Mouse (Mus musculus): ENCODE data around the gene Vps4a. TPM values are rescaled to one million over a fixed set of nuclear protein-coding genes. Genes with fewer than 3 reads are reported as not detected.

Vps4a gene
- polyA plus RNA-seq, 1 experiment from 2014 or later: 63.3 TPM

DNA sequence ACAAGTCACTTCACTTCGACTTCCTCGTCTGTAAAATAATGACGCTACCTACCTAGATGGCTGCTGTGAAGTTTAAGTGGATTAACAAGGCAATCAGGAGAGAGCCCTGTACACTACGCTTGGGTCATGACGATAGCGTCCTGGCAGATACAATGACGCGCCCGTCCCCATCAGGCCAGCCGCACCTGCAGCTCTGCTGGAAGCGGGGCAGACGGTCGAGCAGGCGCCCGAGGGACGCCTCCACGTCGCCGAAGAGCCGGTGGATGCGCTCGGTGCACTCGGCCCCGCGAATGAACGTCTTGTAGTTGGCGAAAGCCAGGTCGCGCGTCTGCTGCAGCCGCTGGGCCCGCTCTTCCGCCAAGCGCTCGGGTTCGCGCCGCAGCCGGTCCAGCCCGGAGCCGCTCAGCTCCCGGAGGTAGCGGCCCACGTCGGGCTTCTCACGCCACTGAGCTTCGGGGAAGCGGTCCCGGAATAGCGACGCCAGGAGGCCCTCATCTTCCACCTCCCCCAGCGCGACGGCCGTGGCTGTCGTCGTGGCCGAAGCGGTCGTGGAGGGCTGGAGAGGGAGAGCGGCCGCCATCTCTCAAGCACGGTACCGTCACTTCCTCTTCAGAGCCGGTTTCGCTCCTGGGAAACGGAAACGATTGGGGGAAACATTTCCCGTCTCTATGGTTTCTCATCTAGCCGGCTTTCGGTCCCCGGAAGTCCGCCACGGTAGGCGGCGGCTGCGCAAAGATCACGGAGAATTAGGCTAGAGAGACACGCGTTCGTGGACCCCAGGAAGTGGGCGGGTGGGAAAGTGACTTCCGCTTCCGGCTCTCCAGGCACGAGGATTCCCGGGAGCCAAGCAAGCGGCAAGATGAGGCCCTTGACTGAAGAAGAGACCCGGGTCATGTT, 25.3 kb downstream of the Vps4a start, which contains the start of the genes Cog8 and Nip7:
Gene Cog8 (minus strand): TSS at position 614 of the 897 bp plus-strand sequence.
Gene Nip7 (plus strand): TSS at position 802 of the 897 bp plus-strand sequence.
- H3K4me2 ChIP-seq (replicated peaks): peak within 1 kb of the TSS; percentile 82
- H3K27ac ChIP-seq: peak within 1 kb of the TSS; percentile 66
- peak within 1 kb of the TSS; percentile 91 for H3K9ac ChIP-seq
- no peaks in the 10 kb centered on the region for H3K9me3 ChIP-seq
- under 1% methylated on average over 84 of the region's 88 CpGs for WGBS
- peaks cover 10% of the 10 kb centered on the region; the same call in 1 of the 2 replicates for H3K4me1 ChIP-seq (replicated peaks)
- no peaks in the 10 kb centered on the region for H3K27me3 ChIP-seq (replicated peaks)
- H3K36me3 ChIP-seq: peaks cover 36% of the 10 kb centered on the region
- peak within 1 kb of the TSS; percentile 82 for H3K4me3 ChIP-seq (replicated peaks)
- peak; percentile 97 for ATAC-seq

GRCm38 (mm10) chr8:107056973-107057369, 25.9 kb downstream of the Vps4a start:
- peaks cover 10% of the 10 kb centered on the region; the same call in 1 of the 2 replicates for H3K4me1 ChIP-seq (replicated peaks)
- no peaks in the 10 kb centered on the region for H3K9me3 ChIP-seq
- ATAC-seq: peak; percentile 74
- peak overlapping the region; percentile 82 for H3K4me2 ChIP-seq (replicated peaks)
- H3K4me3 ChIP-seq (replicated peaks): peak overlapping the region; percentile 82
- peaks cover 32% of the 10 kb centered on the region for H3K36me3 ChIP-seq
- H3K27me3 ChIP-seq (replicated peaks): no peaks in the 10 kb centered on the region
- H3K9ac ChIP-seq: peak overlapping the region; percentile 73
- H3K27ac ChIP-seq: 0 out of 2 replicates have a peak overlapping the region, but pooled peaks have one; percentile 32
- under 1% methylated on average over 33 of the region's 33 CpGs for WGBS

DNA sequence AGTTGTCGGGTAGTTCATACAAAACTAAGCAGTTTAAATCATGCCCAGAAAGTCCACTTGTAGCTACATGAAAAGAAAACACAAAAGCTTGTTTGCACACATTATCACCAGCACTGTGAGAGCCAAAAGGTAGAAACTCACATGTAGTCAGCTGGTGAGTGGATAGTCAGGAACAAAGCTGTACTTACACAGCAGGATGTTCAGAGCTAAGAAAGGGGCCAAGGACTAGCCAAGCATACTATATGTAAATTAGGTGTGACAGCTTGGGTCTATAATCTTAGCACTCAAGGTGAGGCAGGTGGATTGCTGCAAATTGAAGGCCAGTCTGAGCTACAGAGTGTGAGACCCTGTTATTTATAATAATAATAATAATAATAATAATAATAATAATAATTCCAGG, 31.6 kb downstream of the Vps4a start:
- no peak overlapping the region for H3K4me3 ChIP-seq (replicated peaks)
- H3K4me1 ChIP-seq (replicated peaks): peaks cover 9% of the 10 kb centered on the region; the same call in 1 of the 2 replicates
- peaks cover 12% of the 10 kb centered on the region; the same call in 1 of the 2 replicates for H3K36me3 ChIP-seq
- ATAC-seq: no peak
- no peak overlapping the region for H3K27ac ChIP-seq
- H3K27me3 ChIP-seq (replicated peaks): no peaks in the 10 kb centered on the region
- no peaks in the 10 kb centered on the region for H3K9me3 ChIP-seq
- no peak overlapping the region for H3K4me2 ChIP-seq (replicated peaks)
- WGBS: 86% methylated on average over 1 of the region's 1 CpGs
- H3K9ac ChIP-seq: no peak overlapping the region

GRCm38 (mm10) chr8:107065511-107066496, 34.8 kb downstream of the Vps4a start, which contains the start of gene Tmed6:
Gene Tmed6 (minus strand): TSS chr8:107065644.
- Histone ChIP-seq H3K9ac (no peak within 1 kb of the TSS), H3K4me3 (replicated peaks) (no peak within 1 kb of the TSS), H3K27ac (no peak within 1 kb of the TSS), H3K4me2 (replicated peaks) (peak within 1 kb of the TSS; percentile 15; the same call in 1 of the 2 replicates), H3K27me3 (replicated peaks) (no peaks in the 10 kb centered on the region), H3K36me3 (peaks cover 6% of the 10 kb centered on the region), H3K9me3 (no peaks in the 10 kb centered on the region), H3K4me1 (replicated peaks) (0 out of 2 replicates have a peak, but pooled peaks cover 2% of the 10 kb centered on the region)
- ATAC-seq: peak; percentile 84
- WGBS: 44% methylated on average over 17 of the region's 17 CpGs

GRCm38 (mm10) chr8:107073706-107074105, 42.7 kb downstream of the Vps4a start:
- Histone ChIP-seq H3K9me3 (no peaks in the 10 kb centered on the region), H3K36me3 (peaks cover 43% of the 10 kb centered on the region)
- 83% methylated on average over 4 of the region's 4 CpGs for WGBS

GRCm38 (mm10) chr8:107074128-107074527, 43.1 kb downstream of the Vps4a start:
- Histone ChIP-seq H3K4me3 (replicated peaks) (no peak overlapping the region), H3K4me2 (replicated peaks) (no peak overlapping the region), H3K9me3 (no peaks in the 10 kb centered on the region), H3K4me1 (replicated peaks) (no peaks in the 10 kb centered on the region), H3K9ac (no peak overlapping the region), H3K36me3 (peaks cover 43% of the 10 kb centered on the region), H3K27ac (no peak overlapping the region), H3K27me3 (replicated peaks) (no peaks in the 10 kb centered on the region)
- no peak for ATAC-seq
- WGBS: 89% methylated on average over 1 of the region's 1 CpGs

More at GRCm38 (mm10) chr8:107073706-107074105, 42.7 kb downstream of the Vps4a start:
- Histone ChIP-seq H3K4me1 (replicated peaks) (no peaks in the 10 kb centered on the region), H3K4me2 (replicated peaks) (no peak overlapping the region), H3K4me3 (replicated peaks) (no peak overlapping the region), H3K27ac (no peak overlapping the region), H3K9ac (no peak overlapping the region), H3K27me3 (replicated peaks) (no peaks in the 10 kb centered on the region)
- no peak for ATAC-seq

GRCm38 (mm10) chr8:107076239-107076888, 45.3 kb downstream of the Vps4a start:
- Histone ChIP-seq H3K9ac (no peak overlapping the region), H3K4me2 (replicated peaks) (no peak overlapping the region), H3K36me3 (peaks cover 52% of the 10 kb centered on the region), H3K4me3 (replicated peaks) (no peak overlapping the region), H3K27ac (no peak overlapping the region), H3K4me1 (replicated peaks) (no peaks in the 10 kb centered on the region), H3K9me3 (no peaks in the 10 kb centered on the region), H3K27me3 (replicated peaks) (no peaks in the 10 kb centered on the region)
- 79% methylated on average over 7 of the region's 7 CpGs for WGBS
- 0 out of 2 replicates have a peak, but pooled peaks have one; percentile 23 for ATAC-seq

- ATAC-seq: no peak
- Histone ChIP-seq H3K36me3 (peaks cover 37% of the 10 kb centered on the region), H3K27ac (no peak overlapping the region)
Measured at GRCm38 (mm10) chr8:107085358-107085757, 54.3 kb downstream of the Vps4a start.

GRCm38 (mm10) chr8:107086018-107086417, 55.0 kb downstream of the Vps4a start:
- no peaks in the 10 kb centered on the region for H3K27me3 ChIP-seq (replicated peaks)
- no peak overlapping the region for H3K9ac ChIP-seq
- ATAC-seq: no peak
- H3K36me3 ChIP-seq: peaks cover 34% of the 10 kb centered on the region
- no peak overlapping the region for H3K4me3 ChIP-seq (replicated peaks)
- H3K9me3 ChIP-seq: no peaks in the 10 kb centered on the region
- 98% methylated on average over 5 of the region's 5 CpGs for WGBS
- no peaks in the 10 kb centered on the region for H3K4me1 ChIP-seq (replicated peaks)
- H3K27ac ChIP-seq: no peak overlapping the region
- no peak overlapping the region for H3K4me2 ChIP-seq (replicated peaks)

More at GRCm38 (mm10) chr8:107085358-107085757, 54.3 kb downstream of the Vps4a start:
- Histone ChIP-seq H3K9me3 (no peaks in the 10 kb centered on the region), H3K9ac (no peak overlapping the region), H3K4me2 (replicated peaks) (no peak overlapping the region), H3K4me3 (replicated peaks) (no peak overlapping the region), H3K27me3 (replicated peaks) (no peaks in the 10 kb centered on the region), H3K4me1 (replicated peaks) (no peaks in the 10 kb centered on the region)
- WGBS: 95% methylated on average over 17 of the region's 17 CpGs

- Histone ChIP-seq H3K4me1 (replicated peaks) (no peaks in the 10 kb centered on the region), H3K4me3 (replicated peaks) (no peak overlapping the region), H3K9ac (no peak overlapping the region), H3K9me3 (no peaks in the 10 kb centered on the region), H3K36me3 (peaks cover 25% of the 10 kb centered on the region), H3K27ac (no peak overlapping the region), H3K4me2 (replicated peaks) (no peak overlapping the region), H3K27me3 (replicated peaks) (no peaks in the 10 kb centered on the region)
- no peak for ATAC-seq
- 94% methylated on average over 5 of the region's 5 CpGs for WGBS
Measured at GRCm38 (mm10) chr8:107088526-107089063, 57.6 kb downstream of the Vps4a start.

- Histone ChIP-seq H3K9me3 (no peaks in the 10 kb centered on the region), H3K4me3 (replicated peaks) (no peak overlapping the region), H3K27ac (no peak overlapping the region), H3K27me3 (replicated peaks) (no peaks in the 10 kb centered on the region), H3K4me2 (replicated peaks) (no peak overlapping the region), H3K4me1 (replicated peaks) (peaks cover 9% of the 10 kb centered on the region; the same call in 1 of the 2 replicates), H3K9ac (no peak overlapping the region), H3K36me3 (peaks cover 20% of the 10 kb centered on the region)
- WGBS: 93% methylated on average over 7 of the region's 7 CpGs
- no peak for ATAC-seq
Measured at GRCm38 (mm10) chr8:107090531-107090930, 59.5 kb downstream of the Vps4a start.

All from intestine, embryonic 15.5 days (tissue).